Mouse (Mus musculus): ENCODE data around the gene Ptchd4. TPM values are rescaled to one million over a fixed set of nuclear protein-coding genes. Genes with fewer than 3 reads are reported as not detected.

Ptchd4 gene
- total RNA-seq (2014; rRNA removed) (not detected in 2 replicates), polyA plus RNA-seq (2012; rRNA removed) (not detected in 2 replicates)

- no peaks in the 10 kb centered on the region for H3K27me3 ChIP-seq (ENCODE audit: control insufficient read depth, insufficient read depth, low read length)
- no peak within 1 kb of the TSS for H3K27ac ChIP-seq (replicated peaks; ENCODE audit: insufficient read depth, low read depth, low read length)
- WGBS = 1% methylated on average over 53 of the region's 56 CpGs
- no peaks in the 10 kb centered on the region for H3K4me1 ChIP-seq (ENCODE audit: control insufficient read depth, insufficient read depth, low read length)
- no peak for DNase-seq (ENCODE audit: extremely low read depth, low read depth, low spot score)
- no peaks in the 10 kb centered on the region for H3K79me2 ChIP-seq (ENCODE audit: control insufficient read depth, insufficient read depth, low read length)
- no peak within 1 kb of the TSS; the same call in 1 of the 2 replicates for H3K4me3 ChIP-seq (ENCODE audit: insufficient read depth, low read depth, low read length)
- H3K9ac ChIP-seq (ENCODE audit: low read depth, low read length) = no peak within 1 kb of the TSS
- no peak for TF ChIP-seq POLR2A (IDR thresholded peaks at IDR 0.05; ENCODE audit: extremely low read depth, insufficient read depth, low read length)
- no peak for TF ChIP-seq CTCF (IDR thresholded peaks at IDR 0.05; ENCODE audit: low read depth, low read length)
- H3K36me3 ChIP-seq (ENCODE audit: control insufficient read depth, insufficient read depth, low read length) = no peaks in the 10 kb centered on the region
Measured at GRCm38 (mm10) chr17:42315669-42316611, at the start of gene Ptchd4. Gene Ptchd4 (plus strand): TSS chr17:42315947.

DNA sequence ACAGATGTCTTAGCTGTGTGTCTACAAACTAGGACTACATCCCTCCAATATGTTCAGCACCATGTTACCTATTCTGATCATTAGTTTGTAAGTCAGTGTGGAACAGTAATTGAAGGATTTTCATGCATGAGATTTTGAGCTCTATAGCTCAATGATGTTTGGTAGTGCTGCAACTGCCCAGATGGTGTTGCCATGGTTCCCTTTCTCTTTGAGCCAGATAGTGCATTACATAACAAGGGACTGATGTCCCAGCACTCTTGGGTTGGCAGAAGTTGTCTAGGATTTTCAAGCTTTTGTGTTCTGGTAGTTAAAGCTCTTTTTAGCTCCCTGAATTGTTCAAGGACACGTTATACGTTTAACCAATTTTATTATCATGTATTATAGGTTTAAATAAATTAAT is 38.9 kb upstream of the Ptchd4 start:
- H3K27ac ChIP-seq (replicated peaks; ENCODE audit: insufficient read depth, low read depth, low read length) = no peak overlapping the region
- H3K79me2 ChIP-seq (ENCODE audit: control insufficient read depth, insufficient read depth, low read length) = no peaks in the 10 kb centered on the region
- WGBS = 77% methylated on average over 2 of the region's 2 CpGs
- H3K4me3 ChIP-seq (ENCODE audit: insufficient read depth, low read depth, low read length) = no peak overlapping the region
- H3K9ac ChIP-seq (ENCODE audit: low read depth, low read length) = no peak overlapping the region
- TF ChIP-seq CTCF (IDR thresholded peaks at IDR 0.05; ENCODE audit: low read depth, low read length) (no peak), POLR2A (IDR thresholded peaks at IDR 0.05; ENCODE audit: extremely low read depth, insufficient read depth, low read length) (no peak)
- H3K27me3 ChIP-seq (ENCODE audit: control insufficient read depth, insufficient read depth, low read length) = no peaks in the 10 kb centered on the region
- DNase-seq (ENCODE audit: extremely low read depth, low read depth, low spot score) = no peak
- H3K4me1 ChIP-seq (ENCODE audit: control insufficient read depth, insufficient read depth, low read length) = no peaks in the 10 kb centered on the region
- no peaks in the 10 kb centered on the region for H3K36me3 ChIP-seq (ENCODE audit: control insufficient read depth, insufficient read depth, low read length)

- H3K36me3 ChIP-seq (ENCODE audit: control insufficient read depth, insufficient read depth, low read length) = no peaks in the 10 kb centered on the region
- H3K27ac ChIP-seq (replicated peaks; ENCODE audit: insufficient read depth, low read depth, low read length) = no peak overlapping the region
- 42% methylated on average over 1 of the region's 1 CpGs for WGBS
- H3K9ac ChIP-seq (ENCODE audit: low read depth, low read length) = no peak overlapping the region
- TF ChIP-seq POLR2A (IDR thresholded peaks at IDR 0.05; ENCODE audit: extremely low read depth, insufficient read depth, low read length) (no peak), CTCF (IDR thresholded peaks at IDR 0.05; ENCODE audit: low read depth, low read length) (no peak)
- no peaks in the 10 kb centered on the region for H3K27me3 ChIP-seq (ENCODE audit: control insufficient read depth, insufficient read depth, low read length)
- H3K4me3 ChIP-seq (ENCODE audit: insufficient read depth, low read depth, low read length) = no peak overlapping the region
- H3K4me1 ChIP-seq (ENCODE audit: control insufficient read depth, insufficient read depth, low read length) = no peaks in the 10 kb centered on the region
- no peaks in the 10 kb centered on the region for H3K79me2 ChIP-seq (ENCODE audit: control insufficient read depth, insufficient read depth, low read length)
- DNase-seq (ENCODE audit: extremely low read depth, low read depth, low spot score) = no peak
Measured at GRCm38 (mm10) chr17:42284391-42284790, 31.4 kb upstream of the Ptchd4 start.

DNA sequence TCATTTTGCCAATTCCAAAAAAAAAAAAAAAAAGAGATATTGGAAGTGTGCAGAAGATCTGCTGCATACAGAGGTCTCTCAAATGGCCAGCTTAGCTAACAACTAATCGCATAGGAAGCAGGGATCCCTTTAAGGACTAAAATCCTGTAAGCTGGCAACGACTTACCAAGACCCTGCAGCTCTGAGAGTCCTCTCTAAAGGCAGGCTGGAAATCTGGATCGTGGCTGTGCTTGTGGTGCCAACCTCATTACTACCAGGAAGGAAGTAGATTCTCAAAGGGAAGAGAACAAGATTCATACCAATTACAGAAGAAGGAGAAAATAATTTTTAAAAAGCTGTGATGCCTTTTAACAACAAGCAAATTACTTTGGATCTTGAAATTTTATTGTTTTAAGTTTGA is 29.5 kb upstream of the Ptchd4 start:
- Histone ChIP-seq H3K79me2 (ENCODE audit: control insufficient read depth, insufficient read depth, low read length) (no peaks in the 10 kb centered on the region), H3K27me3 (ENCODE audit: control insufficient read depth, insufficient read depth, low read length) (no peaks in the 10 kb centered on the region), H3K4me1 (ENCODE audit: control insufficient read depth, insufficient read depth, low read length) (no peaks in the 10 kb centered on the region), H3K36me3 (ENCODE audit: control insufficient read depth, insufficient read depth, low read length) (no peaks in the 10 kb centered on the region), H3K4me3 (ENCODE audit: insufficient read depth, low read depth, low read length) (no peak overlapping the region), H3K9ac (ENCODE audit: low read depth, low read length) (no peak overlapping the region), H3K27ac (replicated peaks; ENCODE audit: insufficient read depth, low read depth, low read length) (no peak overlapping the region)
- WGBS = 58% methylated on average over 3 of the region's 3 CpGs
- DNase-seq (ENCODE audit: extremely low read depth, low read depth, low spot score) = no peak
- TF ChIP-seq POLR2A (IDR thresholded peaks at IDR 0.05; ENCODE audit: extremely low read depth, insufficient read depth, low read length) (no peak), CTCF (IDR thresholded peaks at IDR 0.05; ENCODE audit: low read depth, low read length) (no peak)

GRCm38 (mm10) chr17:42290341-42290740 is 25.4 kb upstream of the Ptchd4 start:
- no peaks in the 10 kb centered on the region for H3K36me3 ChIP-seq (ENCODE audit: control insufficient read depth, insufficient read depth, low read length)
- H3K9ac ChIP-seq (ENCODE audit: low read depth, low read length) = no peak overlapping the region
- TF ChIP-seq POLR2A (IDR thresholded peaks at IDR 0.05; ENCODE audit: extremely low read depth, insufficient read depth, low read length) (no peak), CTCF (IDR thresholded peaks at IDR 0.05; ENCODE audit: low read depth, low read length) (no peak)

GRCm38 (mm10) chr17:42291793-42292192 is 24.0 kb upstream of the Ptchd4 start:
- Histone ChIP-seq H3K27ac (replicated peaks; ENCODE audit: insufficient read depth, low read depth, low read length) (no peak overlapping the region), H3K79me2 (ENCODE audit: control insufficient read depth, insufficient read depth, low read length) (no peaks in the 10 kb centered on the region), H3K4me3 (ENCODE audit: insufficient read depth, low read depth, low read length) (no peak overlapping the region), H3K9ac (ENCODE audit: low read depth, low read length) (no peak overlapping the region), H3K27me3 (ENCODE audit: control insufficient read depth, insufficient read depth, low read length) (no peaks in the 10 kb centered on the region), H3K36me3 (ENCODE audit: control insufficient read depth, insufficient read depth, low read length) (no peaks in the 10 kb centered on the region), H3K4me1 (ENCODE audit: control insufficient read depth, insufficient read depth, low read length) (no peaks in the 10 kb centered on the region)
- TF ChIP-seq POLR2A (IDR thresholded peaks at IDR 0.05; ENCODE audit: extremely low read depth, insufficient read depth, low read length) = no peak
- no peak for DNase-seq (ENCODE audit: extremely low read depth, low read depth, low spot score)
- WGBS = 51% methylated on average over 5 of the region's 5 CpGs

More at GRCm38 (mm10) chr17:42290341-42290740, 25.4 kb upstream of the Ptchd4 start:
- H3K27ac ChIP-seq (replicated peaks; ENCODE audit: insufficient read depth, low read depth, low read length) = no peak overlapping the region
- DNase-seq (ENCODE audit: extremely low read depth, low read depth, low spot score) = no peak
- H3K79me2 ChIP-seq (ENCODE audit: control insufficient read depth, insufficient read depth, low read length) = no peaks in the 10 kb centered on the region
- H3K4me1 ChIP-seq (ENCODE audit: control insufficient read depth, insufficient read depth, low read length) = no peaks in the 10 kb centered on the region
- no peaks in the 10 kb centered on the region for H3K27me3 ChIP-seq (ENCODE audit: control insufficient read depth, insufficient read depth, low read length)
- no peak overlapping the region for H3K4me3 ChIP-seq (ENCODE audit: insufficient read depth, low read depth, low read length)
